Mouse (Mus musculus): ENCODE measurements at regions not wholly inside any gene's neighbourhood (a gene's known extent, or its start where the extent isn't known, plus 50 kb on each side); places are given as distances from the start of the nearest gene placed in this dataset.

- no peak for TF ChIP-seq CTCF (IDR thresholded peaks at IDR 0.05)
- TF ChIP-seq POLR2A (IDR thresholded peaks at IDR 0.05; ENCODE audit: insufficient read depth, low read depth, low read length) = no peak
- no peak for TF ChIP-seq EP300 (IDR thresholded peaks at IDR 0.05; ENCODE audit: insufficient read depth, low read depth, low read length)
Observed at GRCm38 (mm10) chr13:46363456-46364201, 54.6 kb upstream of the Rbm24 start.
